Mouse (Mus musculus): ENCODE results near the gene Tcp1.

DNA sequence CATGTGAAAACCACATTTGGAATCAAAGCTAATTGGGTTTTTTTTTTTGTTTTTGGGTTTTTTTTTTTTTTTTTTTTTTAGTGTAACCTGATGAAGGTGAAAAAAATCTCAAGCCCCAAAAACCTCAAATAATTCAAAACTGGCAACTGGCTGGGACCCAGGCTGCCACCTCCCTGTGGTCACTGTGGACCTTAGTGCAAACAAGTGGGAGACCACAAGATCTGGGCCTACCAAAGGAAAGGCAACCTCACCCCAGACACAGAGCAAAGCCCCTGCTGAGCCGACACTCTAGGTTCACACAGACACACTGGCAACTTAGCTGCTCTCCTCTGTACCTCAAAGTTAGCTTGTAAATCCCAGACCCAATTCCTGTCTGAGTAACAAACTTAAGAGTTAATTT, 11.2 kb upstream of the Tcp1 start:
- TF ChIP-seq CHD2 (IDR thresholded peaks at IDR 0.05; ENCODE audit: low read depth, low read length) (no peak), ZNF384 (IDR thresholded peaks at IDR 0.05; ENCODE audit: low read depth, low read length) (no peak), MAFK (IDR thresholded peaks at IDR 0.05; ENCODE audit: insufficient read depth, low read depth, low read length) (no peak), ZC3H11A (IDR thresholded peaks at IDR 0.05; ENCODE audit: borderline replicate concordance, low read depth, low read length) (no peak)
